ENCODE assay signal across 29 mouse cellular contexts in genomic region chr11:7047176-7047575, GRCm38 (mm10). TPM values are rescaled to one million over a fixed set of nuclear protein-coding genes. Genes with fewer than 3 reads are reported as not detected.
A peak's percentile ranks its signal among the peaks of the same experiment; 100 is the strongest.
DNase-seq lines count a peak whose midpoint lies in the region; ATAC-seq lines count a peak whose summit lies in the region.
"Had no signal": no experiment of that assay in that cellular context is flagged by ENCODE, and none has a peak within 500 bp of the region (broad histone marks: within the 10 kb centered on the region; RNA-seq: fewer than 3 reads in every experiment).

No protein-coding gene starts in this region.

- H3K27ac ChIP-seq in intestine, embryonic 14.5 days (ENCODE audit: low read depth): no peak overlapping the region
- H3K27ac ChIP-seq in intestine, embryonic 16.5 days (ENCODE audit: low read length): no peak overlapping the region
- no peak overlapping the region for H3K27ac ChIP-seq in hindbrain, embryonic 12.5 days
- H3K27ac ChIP-seq: embryonic facial prominence, embryonic 10.5 days; embryonic facial prominence, embryonic 15.5 days; forebrain, embryonic 12.5 days; hindbrain, embryonic 10.5 days; intestine, embryonic 15.5 days; liver, embryonic 14.5 days; macrophage; midbrain, embryonic 15.5 days had no signal

- ATAC-seq in intestine, embryonic 14.5 days (replicated peaks; ENCODE audit: low FRiP score, low TSS enrichment, low read depth): no peak
- no peak for ATAC-seq in intestine, embryonic 16.5 days
- ATAC-seq in hindbrain, embryonic 12.5 days (ENCODE audit: low FRiP score): no peak
- ATAC-seq in megakaryocyte-erythroid progenitor cell, adult 5-6 weeks (replicated peaks; ENCODE audit: low FRiP score, low TSS enrichment, poor library complexity, severe bottlenecking): no peak
- ATAC-seq: CD4-positive, CD25-positive, alpha-beta regulatory T cell, adult 4 months; hindbrain, embryonic 16.5 days; intestine, embryonic 15.5 days; midbrain, embryonic 15.5 days had no signal

- H3K4me2 ChIP-seq in intestine, embryonic 14.5 days (ENCODE audit: low read length): no peak overlapping the region
- no peak overlapping the region for H3K4me2 ChIP-seq in intestine, embryonic 16.5 days (ENCODE audit: low read depth, low read length)
- no peak overlapping the region for H3K4me2 ChIP-seq in hindbrain, embryonic 12.5 days (replicated peaks)
- H3K4me2 ChIP-seq: embryonic facial prominence, embryonic 15.5 days; forebrain, embryonic 12.5 days; intestine, embryonic 15.5 days; midbrain, embryonic 15.5 days had no signal

- WGBS in intestine, embryonic 14.5 days: 76% methylated on average over 2 of the region's 2 CpGs
- 85% methylated on average over 2 of the region's 2 CpGs for WGBS in intestine, embryonic 16.5 days
- WGBS in hindbrain, embryonic 12.5 days: 87% methylated on average over 2 of the region's 2 CpGs

- peak; percentile 40 for DNase-seq in intestine, embryonic 14.5 days (ENCODE audit: low spot score)
- DNase-seq in cerebellum, adult 18-20 months: peak; percentile 71 to 76
- DNase-seq in cerebellum, postnatal 10 days: peak; percentile 43 to 53
- DNase-seq in thymus, postnatal 36 days: no peak
- DNase-seq: adrenal gland, postnatal 14 days; gastrocnemius, postnatal 36 days; heart, postnatal 14 days; kidney, adult 9 months; kidney, postnatal 10 days; layer of hippocampus, adult 9-11 months; liver; lung, adult 2 months; lung, postnatal 10 days; spleen, adult 18-20 months; thymus, postnatal 25 days had no signal

- no peaks in the 10 kb centered on the region for H3K36me3 ChIP-seq in intestine, embryonic 14.5 days (ENCODE audit: control insufficient read depth, insufficient read depth, low read length)
- no peaks in the 10 kb centered on the region for H3K36me3 ChIP-seq in intestine, embryonic 16.5 days (ENCODE audit: control insufficient read depth, insufficient read depth, low read length)
- no peaks in the 10 kb centered on the region for H3K36me3 ChIP-seq in hindbrain, embryonic 12.5 days
- H3K36me3 ChIP-seq: embryonic facial prominence, embryonic 10.5 days; embryonic facial prominence, embryonic 15.5 days; forebrain, embryonic 12.5 days; hindbrain, embryonic 10.5 days; intestine, embryonic 15.5 days; midbrain, embryonic 15.5 days had no signal

- H3K9ac ChIP-seq in intestine, embryonic 14.5 days (ENCODE audit: low read length): no peak overlapping the region
- H3K9ac ChIP-seq in intestine, embryonic 16.5 days (ENCODE audit: low read depth, low read length): no peak overlapping the region
- H3K9ac ChIP-seq in hindbrain, embryonic 12.5 days: no peak overlapping the region
- H3K9ac ChIP-seq: embryonic facial prominence, embryonic 15.5 days; forebrain, embryonic 12.5 days; intestine, embryonic 15.5 days; liver, embryonic 14.5 days; midbrain, embryonic 15.5 days had no signal

- H3K27me3 ChIP-seq in intestine, embryonic 14.5 days (replicated peaks; ENCODE audit: control insufficient read depth, insufficient read depth, low read length): no peaks in the 10 kb centered on the region
- no peaks in the 10 kb centered on the region for H3K27me3 ChIP-seq in intestine, embryonic 16.5 days (replicated peaks; ENCODE audit: control insufficient read depth, insufficient read depth, low read length)
- no peaks in the 10 kb centered on the region for H3K27me3 ChIP-seq in hindbrain, embryonic 12.5 days
- H3K27me3 ChIP-seq: embryonic facial prominence, embryonic 15.5 days; forebrain, embryonic 12.5 days; intestine, embryonic 15.5 days; midbrain, embryonic 15.5 days had no signal

- no peak overlapping the region for H3K4me3 ChIP-seq in intestine, embryonic 14.5 days (ENCODE audit: low read depth, low read length)
- no peak overlapping the region for H3K4me3 ChIP-seq in intestine, embryonic 16.5 days (ENCODE audit: low read length)
- H3K4me3 ChIP-seq in hindbrain, embryonic 12.5 days: no peak overlapping the region
- H3K4me3 ChIP-seq: embryonic facial prominence, embryonic 10.5 days; embryonic facial prominence, embryonic 15.5 days; forebrain, embryonic 12.5 days; hindbrain, embryonic 10.5 days; intestine, embryonic 15.5 days; midbrain, embryonic 15.5 days had no signal

- H3K4me1 ChIP-seq in intestine, embryonic 14.5 days (replicated peaks; ENCODE audit: control insufficient read depth, insufficient read depth, low read length): no peaks in the 10 kb centered on the region
- no peaks in the 10 kb centered on the region for H3K4me1 ChIP-seq in intestine, embryonic 16.5 days (ENCODE audit: control insufficient read depth, insufficient read depth, low read length)
- H3K4me1 ChIP-seq in hindbrain, embryonic 12.5 days: no peaks in the 10 kb centered on the region
- H3K4me1 ChIP-seq: embryonic facial prominence, embryonic 15.5 days; forebrain, embryonic 12.5 days; hindbrain, embryonic 10.5 days; intestine, embryonic 15.5 days; midbrain, embryonic 15.5 days had no signal

- H3K9me3 ChIP-seq in intestine, embryonic 14.5 days (ENCODE audit: control insufficient read depth, low read length): no peaks in the 10 kb centered on the region
- no peaks in the 10 kb centered on the region for H3K9me3 ChIP-seq in intestine, embryonic 16.5 days (ENCODE audit: control insufficient read depth, low read length)
- H3K9me3 ChIP-seq in hindbrain, embryonic 12.5 days (replicated peaks): no peaks in the 10 kb centered on the region
- H3K9me3 ChIP-seq: embryonic facial prominence, embryonic 10.5 days; embryonic facial prominence, embryonic 15.5 days; forebrain, embryonic 12.5 days; hindbrain, embryonic 10.5 days; intestine, embryonic 15.5 days; midbrain, embryonic 15.5 days had no signal

RNA-seq across cellular contexts. Expression of gene Adcy1, which starts 16.1 kb away (rescaled TPM):
- polyA plus RNA-seq in intestine, embryonic 14.5 days (2014; fragmentation: Nextera tagmentation; extraction: Ambion mirVana): 1.9 and 2.1 TPM in 2 replicates
- 0.68 and 0.72 TPM in 2 replicates for polyA plus RNA-seq in intestine, embryonic 16.5 days (2015; fragmentation: Nextera tagmentation; extraction: Ambion mirVana)
- 2.1 and 2.2 TPM in 2 replicates for polyA plus RNA-seq in hindbrain, embryonic 12.5 days (2016; fragmentation: Nextera tagmentation; extraction: Ambion mirVana)
- total RNA-seq in megakaryocyte-erythroid progenitor cell, adult 5-6 weeks (2014; fragmentation: Nextera tagmentation): not detected in 2 replicates
- not detected in 2 replicates for total RNA-seq in megakaryocyte-erythroid progenitor cell, adult 5-6 weeks (2017)
- total RNA-seq: neutrophil, adult 5-6 weeks had no signal
- polyA plus RNA-seq: CD4-positive, CD25-positive, alpha-beta regulatory T cell, adult 4 months; macrophage had no signal

Comparison
In these comparisons a context has a peak if more than half of its experiments do, and no peak if none do; other contexts are left out.
1. DNase-seq: peak in intestine, embryonic 14.5 days (single experiment), cerebellum, adult 18-20 months (2 of 2) and cerebellum, postnatal 10 days (2 of 2); none in thymus, postnatal 36 days (0 of 2).